Mouse (Mus musculus) skeletal muscle tissue, postnatal 0 days (tissue): ENCODE data around the gene Trim47. TPM values are rescaled to one million over a fixed set of nuclear protein-coding genes. Genes with fewer than 3 reads are reported as not detected.

Source experiments
- polyA plus RNA-seq: library from polyadenylated mRNA; unstranded; fragments of >200 nt; fragmentation: Nextera tagmentation; extraction: Ambion mirVana; gene quantifications from 2 replicates; pipeline ENCODE4 v1.2.1, GENCODE M21; 2015

Gene Trim47
- 29.1 and 38.2 TPM in 2 replicates for polyA plus RNA-seq

GRCm38 (mm10) chr11:116127156-116127980, at the start of gene Trim47:
Trim47 (minus strand) TSS chr11:116127210.

GRCm38 (mm10) chr11:116167884-116168439, 41.0 kb upstream of the Trim47 start, which contains the start of gene Fbf1:
Fbf1 (minus strand) TSS chr11:116168166.

GRCm38 (mm10) chr11:116138468-116139138, 11.6 kb upstream of the Trim47 start, which contains the start of gene Mrpl38:
Mrpl38 (minus strand) TSS chr11:116138868.

GRCm38 (mm10) chr11:116130488-116131205, 3.6 kb upstream of the Trim47 start, which contains the start of gene Trim65:
Trim65 (minus strand) TSS chr11:116131128.

DNA sequence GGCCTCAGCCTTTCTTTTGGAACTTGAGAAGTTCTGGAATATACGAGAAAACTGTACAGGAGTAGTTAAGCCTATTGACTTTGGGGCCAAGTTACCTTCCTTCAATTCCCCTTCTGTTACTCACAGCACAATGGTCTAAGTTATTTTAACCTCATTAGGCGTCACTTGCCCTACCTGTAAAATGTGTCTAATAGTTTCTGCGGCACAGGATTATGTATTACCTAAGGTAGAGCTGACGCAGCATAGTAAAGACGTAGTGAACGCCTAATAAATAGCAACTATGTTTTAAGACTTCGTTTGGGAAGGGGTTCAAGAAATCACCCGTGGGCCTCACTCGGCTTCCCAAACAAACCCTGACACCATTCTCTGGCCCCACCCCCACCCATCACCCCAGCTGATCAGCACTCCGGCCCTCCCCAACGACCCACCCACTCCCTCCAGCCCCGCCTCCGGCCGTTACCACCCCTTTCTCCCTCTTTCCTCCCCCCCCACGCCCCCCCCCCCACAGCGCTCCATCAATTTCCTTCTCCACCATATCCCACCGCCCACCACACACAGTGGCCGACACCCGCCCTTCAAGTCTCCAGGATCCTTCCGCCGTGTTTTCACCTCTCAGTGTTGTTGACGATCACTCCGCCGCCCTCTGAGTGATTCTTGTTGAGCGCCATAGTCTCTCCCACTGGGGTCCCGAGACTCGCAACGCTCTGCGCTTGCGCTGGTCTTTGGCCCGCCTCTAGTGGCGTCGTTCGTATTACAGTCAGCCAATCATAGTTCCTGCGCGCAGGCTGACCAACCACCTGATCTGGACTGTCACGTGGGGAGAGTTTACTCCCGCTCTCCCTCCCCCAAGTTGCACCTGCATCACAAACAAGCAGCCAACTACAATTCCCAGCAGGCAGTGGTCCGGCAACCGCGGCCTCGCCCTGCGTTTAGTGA, 40.5 kb downstream of the Trim47 start, which contains the start of gene Wbp2:
Wbp2 (minus strand) TSS at position 738 of the 936 bp plus-strand sequence.

DNA sequence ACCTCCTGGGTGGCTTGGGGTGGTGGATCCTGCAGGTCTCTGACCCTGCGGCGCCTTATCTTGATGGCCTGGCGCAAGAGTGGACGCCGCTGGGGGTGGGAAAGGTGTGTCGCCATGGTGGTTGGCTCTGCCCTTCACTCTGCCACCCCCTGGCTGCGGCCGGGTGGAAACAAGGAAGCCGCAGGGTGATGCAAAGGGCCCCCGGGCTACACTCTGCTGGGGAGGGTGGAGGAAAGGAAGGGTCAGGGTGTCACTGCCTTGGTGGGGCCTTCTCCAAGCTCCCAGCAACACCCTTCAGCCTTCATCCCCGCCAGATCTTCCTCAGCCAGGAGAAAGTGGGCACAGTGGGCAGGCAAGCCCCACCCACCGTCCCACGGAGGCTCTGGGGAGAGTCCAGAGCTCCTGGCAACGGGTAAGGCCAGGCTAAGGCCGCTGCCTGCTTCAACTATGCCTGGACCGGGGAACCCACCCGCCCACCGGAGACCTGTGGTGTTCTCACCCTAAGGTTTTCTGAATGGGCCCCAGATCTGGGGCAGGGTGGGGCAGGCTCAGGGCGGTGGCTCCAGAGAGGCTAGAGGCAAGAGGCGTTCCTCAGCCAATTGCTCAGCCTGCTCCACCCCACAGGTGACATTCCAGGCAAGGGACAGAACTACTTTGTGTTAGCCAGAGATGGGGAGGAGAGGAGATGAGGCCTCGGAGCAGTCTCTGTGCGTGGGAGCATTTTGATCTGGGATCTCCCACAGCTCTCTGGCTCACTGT, 49.4 kb downstream of the Trim47 start, which contains the start of gene Unc13d:
Unc13d (minus strand) TSS at position 516 of the 759 bp plus-strand sequence.

Other genes starting within 250 kb of the Trim47 start
- gene Smim5, start 227.2 kb downstream of the Trim47 start, polyA plus RNA-seq: 35.1 and 36.7 TPM in 2 replicates
- gene Smim6, start 215.2 kb downstream of the Trim47 start, polyA plus RNA-seq: 0.64 and 0.80 TPM in 2 replicates
- gene Sap30bp, start 193.9 kb downstream of the Trim47 start, polyA plus RNA-seq: 20.3 and 23.4 TPM in 2 replicates
- 5.2 and 5.6 TPM in 2 replicates for gene Recql5, start 193.7 kb downstream of the Trim47 start, polyA plus RNA-seq
- gene Itgb4, start 152.5 kb downstream of the Trim47 start, polyA plus RNA-seq: 1.6 and 2.1 TPM in 2 replicates
- 51.1 and 63.1 TPM in 2 replicates for gene Galk1, start 114.5 kb downstream of the Trim47 start, polyA plus RNA-seq
- 498 and 591 TPM in 2 replicates for gene H3f3b, start 99.2 kb downstream of the Trim47 start, polyA plus RNA-seq
- gene Unk, start 96.9 kb downstream of the Trim47 start, polyA plus RNA-seq: 10.3 and 10.8 TPM in 2 replicates
- gene Unc13d, start 49.2 kb downstream of the Trim47 start, polyA plus RNA-seq: 1.6 and 2.0 TPM in 2 replicates
- gene Wbp2, start 40.2 kb downstream of the Trim47 start, polyA plus RNA-seq: 72.0 and 74.4 TPM in 2 replicates
- gene Trim65, start 3.9 kb upstream of the Trim47 start, polyA plus RNA-seq: 2.2 and 2.3 TPM in 2 replicates
- gene Mrpl38, start 11.7 kb upstream of the Trim47 start, polyA plus RNA-seq: 78.7 and 82.2 TPM in 2 replicates
- 8.8 TPM in 2 replicates for gene Fbf1, start 41.0 kb upstream of the Trim47 start, polyA plus RNA-seq
- 30.5 and 34.0 TPM in 2 replicates for gene Ten1, start 71.6 kb upstream of the Trim47 start, polyA plus RNA-seq
- gene Acox1, start 71.8 kb upstream of the Trim47 start, polyA plus RNA-seq: 29.7 and 37.4 TPM in 2 replicates
- 0.46 and 1.4 TPM in 2 replicates for gene Evpl, start 110.9 kb upstream of the Trim47 start, polyA plus RNA-seq
- 70.8 and 73.0 TPM in 2 replicates for gene Srp68, start 147.0 kb upstream of the Trim47 start, polyA plus RNA-seq
- 0.37 and 0.53 TPM in 2 replicates for gene Galr2, start 153.7 kb upstream of the Trim47 start, polyA plus RNA-seq
- gene Exoc7, start 180.0 kb upstream of the Trim47 start, polyA plus RNA-seq: 56.0 and 57.2 TPM in 2 replicates
- gene Foxj1, start 208.2 kb upstream of the Trim47 start, polyA plus RNA-seq: 0.10 and 0.19 TPM in 2 replicates